Mouse (Mus musculus) CD4-positive, CD25-positive, alpha-beta regulatory T cell, adult 2 months (primary cell): ENCODE data around the gene Stn1.

Experiments used
- DNase-seq: peaks from one replicate; pipeline ENCODE4 v3.0.0-alpha.2; 2012; ENCODE audit warnings: low read depth, low spot score

The Stn1 gene

GRCm38 (mm10) chr19:47545055-47545454 is 7.7 kb upstream of the Stn1 start:
- no peak for DNase-seq

- no peak for DNase-seq
Measured at GRCm38 (mm10) chr19:47542441-47542840, 5.1 kb upstream of the Stn1 start.

DNA sequence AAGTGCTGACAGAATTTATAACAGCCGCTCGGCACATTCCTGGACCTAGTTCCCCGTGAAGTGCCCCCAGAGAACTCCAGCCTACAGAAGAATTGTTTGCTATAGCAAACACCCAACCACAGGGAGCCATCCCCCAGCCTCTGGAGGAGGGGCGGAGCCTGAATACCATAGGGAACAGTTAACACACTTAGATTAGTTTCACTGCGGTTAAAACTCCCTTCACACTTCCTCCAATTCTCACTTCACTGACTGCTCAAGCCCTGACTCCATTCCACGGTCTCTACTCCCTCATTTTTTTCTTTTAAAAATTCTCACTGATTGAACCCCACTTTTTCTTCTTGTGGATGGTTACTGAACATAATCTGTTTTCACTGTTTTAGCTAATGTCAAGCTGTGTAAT is 1.5 kb upstream of the Stn1 start:
- DNase-seq: peak; percentile 15

DNA sequence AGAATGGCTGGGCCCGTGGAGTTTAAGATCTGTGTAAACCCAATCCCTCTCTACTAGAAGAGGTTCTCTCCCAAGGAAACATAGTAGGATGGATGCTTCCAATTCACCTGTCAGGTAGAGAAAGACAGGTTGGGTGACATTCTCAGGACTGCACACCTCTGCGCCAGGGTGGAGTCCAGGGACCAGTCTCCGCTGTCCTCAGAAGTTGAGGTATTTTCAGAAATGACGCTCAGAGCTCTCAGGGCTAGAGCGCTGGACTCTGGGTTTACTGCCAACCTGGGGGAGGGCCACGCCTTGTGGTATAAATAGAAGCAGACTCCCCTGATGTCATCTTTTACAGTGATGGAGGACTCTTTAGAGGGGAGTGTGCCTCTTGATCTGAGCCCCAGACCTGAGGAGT is 572 bp upstream of the Stn1 start:
- DNase-seq: no peak

DNA sequence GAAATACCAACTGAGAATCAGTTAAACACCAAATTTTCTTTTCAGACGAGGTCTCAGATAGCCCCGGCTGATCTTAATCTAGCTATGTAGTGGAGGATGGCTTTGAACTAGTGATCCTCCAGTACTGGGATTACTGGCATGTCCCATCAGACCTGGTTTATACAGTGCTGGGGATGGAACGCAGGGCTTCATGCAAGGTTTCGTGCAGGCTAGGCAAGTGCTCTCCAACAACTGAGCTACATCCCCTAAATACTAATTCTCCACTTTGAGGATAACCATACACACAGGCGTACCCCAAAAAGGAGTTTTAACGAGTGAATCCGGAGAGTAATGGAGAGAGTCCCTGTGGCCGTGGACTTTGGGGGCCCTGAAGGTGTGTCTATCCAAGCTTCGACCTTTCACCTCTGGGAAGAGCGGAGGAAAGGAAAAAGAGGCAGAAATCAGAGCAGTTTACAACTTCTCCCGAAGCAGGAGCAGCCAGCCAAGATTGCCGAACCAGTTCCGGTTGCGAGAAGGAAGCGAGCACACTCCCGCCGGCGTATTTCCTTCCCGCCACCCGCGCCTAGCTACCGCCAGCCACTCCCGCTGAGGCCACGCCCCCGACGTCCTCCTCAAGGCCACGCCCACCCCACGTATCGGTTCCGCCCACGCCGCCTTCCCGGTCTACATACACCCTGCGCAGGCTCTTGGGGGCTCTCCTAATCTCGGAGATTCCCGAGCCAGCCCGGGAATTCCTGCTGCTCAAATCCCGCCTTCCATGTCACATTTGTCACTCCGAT is 597 bp downstream of the Stn1 start:
- peak; percentile 99 for DNase-seq

GRCm38 (mm10) chr19:47534131-47534530 is 3.2 kb downstream of the Stn1 start:
- no peak for DNase-seq

DNA sequence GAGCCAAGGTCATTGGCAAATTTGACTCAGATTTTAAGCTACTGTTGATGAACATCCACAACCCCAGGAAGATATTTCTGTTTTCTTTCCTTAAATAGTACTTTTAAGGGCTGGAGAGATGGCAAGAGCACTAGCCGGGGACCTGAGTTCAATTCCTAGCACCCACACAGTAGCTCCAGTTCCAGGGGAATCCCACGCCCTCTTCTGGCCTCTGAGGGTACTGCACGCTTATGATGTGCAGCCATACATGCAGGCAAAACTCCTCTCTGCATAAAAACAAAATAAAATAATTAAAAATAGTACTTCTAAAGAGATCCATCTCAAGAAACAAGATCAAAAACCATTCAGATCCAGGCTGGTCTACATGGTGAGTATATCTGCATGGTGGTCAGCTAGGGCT is 4.9 kb downstream of the Stn1 start:
- peak; percentile 65 for DNase-seq

DNA sequence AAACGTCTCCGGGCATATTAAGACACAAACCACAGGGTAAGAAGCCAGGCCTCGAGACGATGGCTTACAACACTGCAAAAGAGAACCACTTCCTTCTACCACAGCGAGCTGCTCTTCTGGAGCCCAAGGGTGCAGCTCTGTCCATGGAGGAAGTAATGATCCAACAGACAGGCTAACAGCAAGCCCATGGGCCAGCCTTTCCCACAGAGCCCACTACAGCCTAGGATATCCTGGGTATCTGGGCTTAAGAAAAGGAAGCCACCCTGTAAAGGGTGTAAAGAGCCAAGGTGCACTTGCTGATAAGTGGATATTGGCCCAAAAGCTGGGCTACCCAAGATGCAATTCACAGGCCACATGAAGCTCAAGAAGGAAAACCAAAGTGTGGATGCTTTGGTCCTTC is 6.0 kb downstream of the Stn1 start:
- DNase-seq: no peak

DNA sequence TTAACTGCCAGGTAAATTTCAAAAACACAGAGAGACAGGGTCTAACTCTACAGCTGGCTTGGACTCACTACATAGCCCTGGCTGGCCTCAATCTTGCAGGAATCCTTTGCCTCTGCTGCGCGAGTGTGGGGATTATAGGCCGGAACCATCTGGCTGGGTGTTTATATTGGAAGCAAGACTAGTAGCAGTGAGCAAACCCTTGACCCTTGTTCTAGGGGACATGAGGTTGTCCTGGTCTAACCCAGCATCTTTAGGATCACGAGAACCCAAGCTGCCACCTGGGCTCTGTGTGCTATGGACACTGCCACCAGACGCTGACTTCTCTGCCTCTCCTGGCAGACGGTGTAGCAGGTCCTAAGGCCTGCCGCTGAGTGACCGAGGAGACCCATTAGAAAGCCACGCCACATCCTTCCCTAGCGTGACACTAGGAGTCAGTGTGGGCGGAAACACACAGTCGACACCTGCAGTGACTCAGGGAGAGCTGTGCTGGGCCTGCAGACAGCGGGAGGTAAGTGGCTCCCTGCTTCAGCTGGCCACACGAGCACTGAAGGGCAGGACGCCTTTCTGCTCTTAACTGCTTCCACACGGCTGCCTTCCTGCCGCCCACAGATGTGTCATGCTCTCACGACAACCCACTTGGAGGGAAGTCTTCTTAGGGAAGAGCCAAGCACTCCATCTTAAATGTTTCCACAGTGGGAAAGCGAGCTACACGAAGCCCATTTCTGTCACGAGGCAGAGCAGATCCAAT is 10.9 kb downstream of the Stn1 start:
- peak; percentile 38 for DNase-seq

GRCm38 (mm10) chr19:47524905-47525304 is 12.4 kb downstream of the Stn1 start:
- no peak for DNase-seq

- no peak for DNase-seq
Measured at GRCm38 (mm10) chr19:47521403-47521802, 15.9 kb downstream of the Stn1 start.

DNA sequence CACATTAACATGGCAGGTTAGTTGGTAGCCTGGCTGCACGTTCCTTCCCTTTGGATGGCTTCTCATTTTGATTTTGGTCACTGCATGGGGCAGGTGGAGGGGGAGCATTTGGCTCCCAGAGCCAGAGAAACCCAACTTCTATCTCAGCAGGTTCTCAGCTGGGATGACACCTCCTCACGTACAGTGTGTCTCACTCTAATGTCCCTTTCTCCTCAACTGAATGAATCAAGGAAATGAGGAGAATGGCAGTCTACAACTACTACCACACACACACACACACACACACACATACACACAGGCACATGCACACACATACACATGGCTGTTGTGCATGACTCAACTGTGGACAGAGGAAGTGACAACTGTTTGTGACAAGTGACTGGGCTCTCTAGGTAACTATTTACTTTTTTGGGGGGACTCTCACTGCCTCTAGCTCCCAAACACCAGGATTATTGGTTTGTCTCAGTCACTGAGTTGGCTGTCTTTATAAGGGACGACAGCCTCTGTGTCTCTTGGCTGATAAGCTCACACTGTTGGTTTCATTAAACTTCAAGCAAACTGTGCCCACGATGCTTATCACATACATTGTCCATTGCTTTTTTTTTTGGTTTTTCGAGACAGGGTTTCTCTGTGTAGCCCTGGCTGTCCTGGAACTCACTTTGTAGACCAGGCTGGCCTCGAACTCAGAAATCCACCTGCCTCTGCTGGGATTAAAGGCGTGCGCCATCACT is 18.0 kb downstream of the Stn1 start:
- DNase-seq: no peak

DNA sequence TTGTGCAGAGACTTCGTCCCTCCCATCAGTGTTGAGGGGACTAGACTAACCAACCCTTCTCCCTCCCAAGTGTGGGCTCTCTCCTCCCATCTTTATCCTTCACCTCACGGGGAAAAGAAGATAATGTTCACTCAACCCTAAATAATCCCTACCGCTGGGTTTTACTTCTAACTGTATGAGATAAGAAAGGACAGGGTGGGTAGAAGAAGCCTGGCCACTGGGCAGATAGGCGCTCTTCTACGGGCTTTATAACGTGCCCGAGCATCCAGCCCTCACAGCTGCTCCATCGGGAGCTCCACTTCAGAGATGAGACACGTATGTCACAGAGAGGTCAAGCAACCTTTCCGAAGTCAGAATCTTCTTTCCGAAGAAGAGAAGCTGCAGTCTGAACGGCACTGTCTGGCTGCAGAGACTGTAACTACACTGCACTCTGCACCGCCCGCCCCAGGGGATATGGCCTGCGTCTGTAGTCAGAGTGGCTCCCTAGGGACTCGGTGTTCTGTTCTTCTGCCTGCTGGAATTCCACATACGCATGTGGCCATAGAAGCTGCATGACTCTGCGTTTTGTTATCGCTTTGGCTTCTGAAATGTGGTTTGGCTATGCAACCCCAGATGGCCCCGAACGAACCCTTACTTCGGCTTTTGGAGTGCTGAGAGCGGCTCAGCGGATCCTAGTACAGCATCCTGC is 18.7 kb downstream of the Stn1 start:
- no peak for DNase-seq

DNA sequence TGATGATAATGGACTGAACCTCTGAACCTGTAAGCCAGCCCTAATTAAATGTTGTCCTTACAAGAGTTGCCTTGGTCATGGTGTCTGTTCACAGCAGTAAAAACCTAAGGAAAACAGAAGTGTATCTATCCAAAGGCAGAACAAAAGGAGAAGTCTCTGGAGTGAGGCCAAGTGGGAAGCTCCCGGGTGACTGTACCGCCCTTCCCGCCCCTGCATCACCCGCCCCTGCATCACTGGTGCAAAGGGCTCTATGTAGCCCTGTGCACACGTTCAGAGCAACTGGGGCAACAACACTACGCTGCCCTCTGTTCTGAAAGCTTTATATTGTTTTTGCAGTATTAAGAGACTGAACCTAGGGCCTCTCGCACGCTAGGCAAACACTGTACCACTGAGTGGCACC is 19.7 kb downstream of the Stn1 start:
- no peak for DNase-seq

- no peak for DNase-seq
Measured at GRCm38 (mm10) chr19:47516879-47517278, 20.4 kb downstream of the Stn1 start.

GRCm38 (mm10) chr19:47515091-47515490 is 22.2 kb downstream of the Stn1 start:
- DNase-seq: no peak

DNA sequence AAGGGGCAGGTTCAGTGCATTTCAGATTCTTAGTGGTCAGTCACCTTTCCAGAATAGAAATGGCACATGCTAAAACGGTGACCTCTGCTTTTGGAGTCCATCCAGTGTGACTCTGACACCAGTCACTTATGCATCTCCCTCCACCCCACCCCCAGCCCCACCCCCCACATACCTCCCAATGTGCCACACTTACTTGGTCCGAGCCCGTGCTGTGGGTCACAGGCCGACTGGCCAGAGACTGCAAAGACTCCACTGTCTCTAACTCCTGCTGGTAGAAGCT is 23.7 kb downstream of the Stn1 start:
- no peak for DNase-seq

GRCm38 (mm10) chr19:47512794-47513617 is 24.3 kb downstream of the Stn1 start:
- peak; percentile 84 for DNase-seq

DNA sequence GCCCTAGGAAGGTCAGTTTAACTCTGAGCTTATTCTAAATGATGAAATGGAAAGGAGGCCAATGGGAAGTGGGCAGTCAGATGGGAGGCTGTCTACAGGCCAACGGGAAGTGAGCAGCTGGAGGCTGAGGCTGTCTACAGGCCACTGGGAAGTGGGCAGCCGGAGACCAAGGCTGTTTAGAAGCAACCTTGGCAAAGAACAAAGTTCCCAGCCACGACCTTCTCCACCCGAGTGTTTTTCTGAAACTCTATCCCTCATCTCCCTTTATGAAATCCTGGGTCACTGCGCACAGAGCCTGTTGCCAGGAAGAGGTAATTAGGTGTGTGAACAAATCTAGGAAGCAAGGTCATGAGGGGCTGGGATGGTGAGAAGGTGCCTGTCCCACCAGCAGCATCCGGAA is 25.3 kb downstream of the Stn1 start:
- DNase-seq: no peak

DNA sequence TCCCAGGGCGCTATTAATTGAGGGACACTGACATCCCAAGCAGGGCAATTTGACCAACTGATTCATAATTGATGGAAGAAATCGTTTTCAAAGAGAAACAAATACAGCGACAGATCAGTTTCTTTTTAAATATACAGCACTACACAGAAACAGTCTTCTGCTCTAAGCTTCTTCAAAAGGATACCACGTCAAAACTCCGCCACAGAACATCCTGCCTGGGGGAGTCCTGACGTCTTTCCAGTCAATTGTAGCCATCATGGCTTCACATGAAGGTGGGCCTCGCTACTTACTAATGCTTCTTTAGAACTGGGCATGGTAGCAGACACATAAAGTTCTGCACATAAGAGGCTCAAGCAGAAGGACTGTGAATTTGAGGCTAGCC is 26.0 kb downstream of the Stn1 start:
- peak; percentile 82 for DNase-seq
